Mouse (Mus musculus) kidney, postnatal 36 days (tissue): ENCODE results near the gene Olfr1101.

Experiments used
- DNase-seq, 2 experiments: peaks; one replicate each; pipeline ENCODE4 v3.0.0; 2021 to 2022; ENCODE audit warnings: mixed read lengths in 2 of 2

The Olfr1101 gene

DNA sequence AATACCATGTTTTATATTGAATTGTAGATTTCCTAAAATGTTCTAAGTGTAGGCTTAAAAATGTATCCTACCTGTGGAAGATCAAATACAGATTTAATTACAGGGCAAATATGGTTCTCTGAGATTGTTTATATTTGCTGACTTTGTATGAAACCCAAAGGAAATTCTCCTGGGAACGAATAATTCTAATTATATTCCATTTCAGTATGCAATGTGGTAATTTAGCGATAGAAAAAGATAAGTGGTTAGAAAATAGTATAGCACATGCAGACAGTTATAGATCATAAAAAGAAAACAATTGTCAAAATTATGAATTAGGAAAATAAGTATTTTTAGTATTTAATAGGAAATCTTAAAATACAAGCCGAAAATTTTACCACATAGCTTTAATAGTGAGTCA is at the start of gene Olfr1101:
Olfr1101 (minus strand) TSS at position 101 of the 400 bp plus-strand sequence.
- no peak for DNase-seq

DNA sequence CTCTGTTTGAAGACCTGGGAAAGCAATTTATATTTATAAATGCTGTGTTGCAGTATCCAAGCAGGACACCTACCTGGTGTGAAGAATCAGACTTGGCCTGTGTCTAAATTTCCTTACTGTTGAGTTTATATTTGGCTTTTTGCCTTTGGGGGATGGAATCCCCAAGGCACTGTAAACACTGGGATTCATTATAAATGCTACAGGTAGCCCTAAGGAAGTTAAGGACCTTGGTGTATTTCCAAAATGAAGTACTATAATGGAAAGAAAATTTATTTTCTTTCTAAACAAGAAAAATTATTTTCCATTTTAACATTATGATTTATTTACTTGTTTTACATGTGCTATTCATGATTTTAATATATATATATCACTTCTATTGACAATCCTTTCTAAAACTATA is 45.4 kb upstream of the Olfr1101 start, which contains the start of gene Olfr1105:
Olfr1105 (minus strand) TSS at position 101 of the 400 bp plus-strand sequence.
- DNase-seq: no peak

DNA sequence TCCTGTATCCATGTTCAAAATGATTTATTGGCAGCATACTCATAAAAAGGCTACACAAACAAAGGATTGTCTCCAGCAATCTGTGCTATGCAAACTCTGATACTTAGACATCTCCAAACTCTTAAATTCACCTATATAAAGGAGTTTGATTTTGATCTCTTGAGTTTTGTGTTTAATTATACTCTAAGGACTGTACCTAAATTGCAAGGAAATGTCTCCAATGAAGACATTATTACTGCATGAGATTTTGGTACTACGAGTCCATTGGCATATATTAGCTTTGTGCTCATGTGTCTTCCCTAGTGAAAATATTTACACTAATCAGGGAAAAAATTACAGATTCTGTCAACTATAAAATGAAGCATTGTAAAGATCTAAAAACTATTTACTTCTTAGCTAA is 36.0 kb upstream of the Olfr1101 start, which contains the start of gene Olfr1104:
Olfr1104 (minus strand) TSS at position 101 of the 400 bp plus-strand sequence.
- no peak for DNase-seq

DNA sequence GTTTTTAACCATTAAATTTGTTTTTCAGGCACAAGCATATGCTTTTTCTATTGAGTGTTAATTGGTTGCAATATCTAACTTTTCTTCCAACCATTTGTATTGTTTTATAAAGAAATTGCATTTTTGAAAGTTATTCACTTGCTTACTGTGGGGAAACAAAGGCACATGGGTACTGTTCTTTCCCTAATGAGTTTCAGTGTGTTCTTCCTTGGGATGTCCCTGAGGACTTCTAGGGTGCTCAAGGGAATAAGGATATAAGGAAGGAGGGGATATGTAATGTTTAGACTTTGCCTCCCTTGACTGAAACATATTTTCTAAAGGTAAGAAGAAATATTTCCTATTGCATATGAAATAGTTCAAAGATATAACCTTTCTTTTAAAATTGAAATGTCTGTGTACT is 7.1 kb upstream of the Olfr1101 start, which contains the start of gene Olfr1102:
Olfr1102 (plus strand) TSS at position 301 of the 400 bp plus-strand sequence.
- no peak for DNase-seq

DNA sequence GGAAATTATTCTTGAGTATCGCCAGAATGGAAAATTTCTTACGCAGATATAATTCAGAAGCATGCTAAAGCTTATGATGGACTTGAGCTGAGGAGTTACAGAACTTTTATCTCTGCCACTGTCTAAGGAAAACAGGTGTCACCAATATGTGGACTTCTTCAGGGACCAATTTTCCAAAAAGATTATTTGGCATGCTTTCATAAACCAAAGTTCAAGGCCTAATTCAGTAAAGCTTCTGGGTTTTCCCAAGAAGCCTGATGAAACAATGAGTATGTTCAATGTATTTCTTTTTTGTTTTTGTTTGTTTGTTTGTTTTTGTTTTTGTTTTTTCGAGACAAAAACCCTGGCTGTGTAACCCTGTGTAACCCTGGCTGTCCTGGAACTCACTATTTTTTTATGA is 11.2 kb downstream of the Olfr1101 start, which contains the start of gene Olfr1100:
Olfr1100 (minus strand) TSS at position 101 of the 400 bp plus-strand sequence.
- no peak for DNase-seq

DNA sequence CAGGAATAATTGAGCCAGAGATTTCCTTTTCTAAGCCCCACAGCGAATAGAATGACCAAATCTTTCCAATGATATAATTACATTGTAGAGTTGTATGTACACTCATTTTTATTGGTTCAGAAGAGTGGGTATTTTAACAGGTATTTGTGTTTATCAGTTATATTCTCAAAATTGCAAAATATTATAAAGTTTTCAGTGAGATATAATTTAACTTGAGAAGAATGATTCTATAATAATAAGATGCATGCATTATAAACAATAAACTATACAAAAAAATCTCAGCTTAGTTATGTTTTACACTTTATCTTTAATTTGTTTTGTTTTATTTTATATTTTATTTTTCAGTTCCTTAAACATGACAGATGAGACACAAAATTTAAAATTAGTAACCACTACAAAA is 30.4 kb downstream of the Olfr1101 start, which contains the start of gene Olfr1099:
Olfr1099 (minus strand) TSS at position 101 of the 400 bp plus-strand sequence.
- no peak for DNase-seq
